Mouse (Mus musculus) limb, embryonic 11.5 days (tissue): Measurements from ENCODE around the gene Six6. TPM values are rescaled to one million over a fixed set of nuclear protein-coding genes. Genes with fewer than 3 reads are reported as not detected.

ENCODE experiments used
- ATAC-seq: fragments of 200-750 bp; cut with Nextera tagmentation; 2 replicates; pipeline ENCODE4 v1.8.0; 2017; ENCODE audit warnings: low read depth; ENCODE audit not compliant: insufficient number of reproducible peaks, low FRiP score, low TSS enrichment
- DNase-seq: peaks from one replicate; pipeline ENCODE4 v3.0.0-alpha.2; 2015; ENCODE audit warnings: low spot score
- H3K27ac ChIP-seq: fragments of 300-500 bp; sonication (generic); replicated peaks from 2 replicates; pipeline ENCODE4 v1.5.1; 2014; ENCODE audit warnings: low read depth, mild to moderate bottlenecking, low read length
- H3K27me3 ChIP-seq: fragments of 300-500 bp; sonication (generic); 2 replicates; pipeline ENCODE4 v1.6.1; 2014; ENCODE audit warnings: mild to moderate bottlenecking, low read length, mixed read lengths; ENCODE audit not compliant: control insufficient read depth, insufficient read depth
- H3K36me3 ChIP-seq: fragments of 300-500 bp; sonication (generic); 2 replicates; pipeline ENCODE4 v1.6.1; 2014; ENCODE audit warnings: mild to moderate bottlenecking, low read length, moderate library complexity, mixed read lengths; ENCODE audit not compliant: control insufficient read depth, insufficient read depth
- H3K4me1 ChIP-seq: fragments of 300-500 bp; sonication (generic); 2 replicates; pipeline ENCODE4 v1.6.1; 2014; ENCODE audit warnings: low read length, mixed read lengths; ENCODE audit not compliant: control insufficient read depth, insufficient read depth
- H3K4me2 ChIP-seq: fragments of 300-500 bp; sonication (generic); 2 replicates; pipeline ENCODE4 v1.6.1; 2014; ENCODE audit warnings: low read depth, mild to moderate bottlenecking, moderate library complexity; ENCODE audit not compliant: severe bottlenecking
- H3K4me3 ChIP-seq: fragments of 300-500 bp; sonication (generic); 2 replicates; pipeline ENCODE4 v1.5.1; 2014; ENCODE audit warnings: low read depth, low read length
- H3K9ac ChIP-seq: fragments of 300-500 bp; sonication (generic); 2 replicates; pipeline ENCODE4 v1.6.1; 2014; ENCODE audit warnings: mild to moderate bottlenecking, low read length
- H3K9me3 ChIP-seq: fragments of 300-500 bp; sonication (generic); 2 replicates; pipeline ENCODE4 v1.6.1; 2016; ENCODE audit warnings: low read length; ENCODE audit not compliant: control insufficient read depth
- WGBS: fragments of 180-500 bp; shearing (Covaris S2); extraction: QIAGEN DNeasy Blood & Tissue Kit; methylation state at CpG from one replicate; pipeline ENCODE4 v1.1.7; 2014; 5-methylcytosine and 5-hydroxymethylcytosine counted together
- polyA plus RNA-seq: library from polyadenylated mRNA; unstranded; fragments of >200 nt; fragmentation: Nextera tagmentation; extraction: Ambion mirVana; gene quantifications from 2 replicates; pipeline ENCODE4 v1.2.1, GENCODE M21; 2014

Six6 gene
- polyA plus RNA-seq, 1 experiment from 2014 or later, result not detected

- H3K4me1 ChIP-seq, result peaks cover 6% of the 10 kb centered on the region; the same call in 1 of the 2 replicates
- H3K4me2 ChIP-seq, result no peak overlapping the region
- H3K36me3 ChIP-seq, result no peaks in the 10 kb centered on the region
- WGBS, result 12% methylated on average over 6 of the region's 6 CpGs
- DNase-seq, result peak; percentile 60
- no peak overlapping the region for H3K4me3 ChIP-seq
- H3K27me3 ChIP-seq, result 0 out of 2 replicates have a peak, but pooled peaks cover 2% of the 10 kb centered on the region
- H3K27ac ChIP-seq, result no peak overlapping the region
- H3K9ac ChIP-seq, result no peak overlapping the region
- ATAC-seq, result no peak
- no peaks in the 10 kb centered on the region for H3K9me3 ChIP-seq
Observed at GRCm38 (mm10) chr12:72973161-72973560, 33.5 kb downstream of the Six6 start.

GRCm38 (mm10) chr12:72976172-72976571 is 36.5 kb downstream of the Six6 start:
- Histone ChIP-seq H3K27ac (no peak overlapping the region), H3K4me2 (peak overlapping the region; percentile 45), H3K27me3 (0 out of 2 replicates have a peak, but pooled peaks cover 5% of the 10 kb centered on the region), H3K9ac (no peak overlapping the region), H3K9me3 (no peaks in the 10 kb centered on the region), H3K36me3 (no peaks in the 10 kb centered on the region), H3K4me1 (peaks cover 6% of the 10 kb centered on the region; the same call in 1 of the 2 replicates), H3K4me3 (no peak overlapping the region)
- WGBS, result 1% methylated on average over 7 of the region's 7 CpGs
- peak; percentile 54 for ATAC-seq
- peak; percentile 36 for DNase-seq

GRCm38 (mm10) chr12:72976718-72977117 is 37.0 kb downstream of the Six6 start:
- Histone ChIP-seq H3K36me3 (no peaks in the 10 kb centered on the region), H3K4me3 (no peak overlapping the region), H3K9ac (no peak overlapping the region), H3K27ac (no peak overlapping the region), H3K9me3 (no peaks in the 10 kb centered on the region), H3K4me1 (peaks cover 6% of the 10 kb centered on the region; the same call in 1 of the 2 replicates), H3K4me2 (peak overlapping the region; percentile 45), H3K27me3 (0 out of 2 replicates have a peak, but pooled peaks cover 5% of the 10 kb centered on the region)
- 3% methylated on average over 12 of the region's 12 CpGs for WGBS
- DNase-seq (peak; percentile 83), ATAC-seq (no peak)

GRCm38 (mm10) chr12:72977851-72978250 is 38.2 kb downstream of the Six6 start:
- Histone ChIP-seq H3K27me3 (0 out of 2 replicates have a peak, but pooled peaks cover 5% of the 10 kb centered on the region), H3K4me2 (no peak overlapping the region), H3K4me1 (peaks cover 6% of the 10 kb centered on the region; the same call in 1 of the 2 replicates), H3K27ac (no peak overlapping the region), H3K9me3 (no peaks in the 10 kb centered on the region), H3K9ac (no peak overlapping the region), H3K36me3 (no peaks in the 10 kb centered on the region), H3K4me3 (no peak overlapping the region)
- ATAC-seq (no peak), DNase-seq (no peak)
- 46% methylated on average over 3 of the region's 3 CpGs for WGBS

GRCm38 (mm10) chr12:72979236-72979635 is 39.5 kb downstream of the Six6 start:
- WGBS, result 85% methylated on average over 5 of the region's 5 CpGs
- H3K4me3 ChIP-seq, result no peak overlapping the region
- H3K4me2 ChIP-seq, result no peak overlapping the region
- no peaks in the 10 kb centered on the region for H3K9me3 ChIP-seq
- H3K27ac ChIP-seq, result no peak overlapping the region
- ATAC-seq (no peak), DNase-seq (no peak)
- no peaks in the 10 kb centered on the region for H3K36me3 ChIP-seq
- H3K9ac ChIP-seq, result no peak overlapping the region
- peaks cover 6% of the 10 kb centered on the region; the same call in 1 of the 2 replicates for H3K4me1 ChIP-seq
- 0 out of 2 replicates have a peak, but pooled peaks cover 3% of the 10 kb centered on the region for H3K27me3 ChIP-seq

- Histone ChIP-seq H3K9me3 (no peaks in the 10 kb centered on the region), H3K4me2 (no peak overlapping the region), H3K36me3 (no peaks in the 10 kb centered on the region), H3K27me3 (0 out of 2 replicates have a peak, but pooled peaks cover 3% of the 10 kb centered on the region), H3K9ac (no peak overlapping the region), H3K4me1 (no peaks in the 10 kb centered on the region), H3K27ac (no peak overlapping the region), H3K4me3 (no peak overlapping the region)
- 69% methylated on average over 10 of the region's 10 CpGs for WGBS
- DNase-seq (no peak), ATAC-seq (no peak)
Observed at GRCm38 (mm10) chr12:72982616-72983015, 42.9 kb downstream of the Six6 start.

- Histone ChIP-seq H3K9ac (no peak overlapping the region), H3K27me3 (0 out of 2 replicates have a peak, but pooled peaks cover 3% of the 10 kb centered on the region), H3K36me3 (no peaks in the 10 kb centered on the region), H3K4me2 (no peak overlapping the region), H3K4me1 (no peaks in the 10 kb centered on the region), H3K27ac (no peak overlapping the region), H3K4me3 (no peak overlapping the region), H3K9me3 (no peaks in the 10 kb centered on the region)
- DNase-seq (no peak), ATAC-seq (no peak)
- 90% methylated on average over 8 of the region's 8 CpGs for WGBS
Observed at GRCm38 (mm10) chr12:72983071-72983857, 43.6 kb downstream of the Six6 start.
